ENCODE assay signal across 18 mouse cellular contexts in the genomic region with DNA sequence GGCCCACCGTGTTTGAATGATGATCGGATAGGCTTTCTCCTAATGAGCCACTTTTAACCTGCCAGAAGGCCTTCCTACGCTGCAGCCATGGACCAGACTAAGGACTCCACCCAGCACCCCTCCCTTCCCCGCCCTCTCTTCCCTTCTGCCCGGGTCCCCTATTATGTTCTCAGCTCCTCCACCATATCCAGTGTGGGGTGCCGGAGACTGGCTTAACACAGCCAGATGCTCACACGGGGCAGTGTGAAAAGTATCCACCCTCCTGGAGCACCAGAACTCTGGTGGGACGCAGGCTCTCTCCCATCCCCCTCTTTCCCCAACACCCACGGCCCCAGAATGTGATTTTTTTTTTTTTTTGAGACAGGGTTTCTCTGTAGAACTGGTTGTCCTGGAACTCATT. TPM values are rescaled to one million over a fixed set of nuclear protein-coding genes. Genes with fewer than 3 reads are reported as not detected.
A peak's percentile ranks its signal among the peaks of the same experiment; 100 is the strongest.
DNase-seq lines count a peak whose midpoint lies in the region; ATAC-seq and TF ChIP-seq lines count a peak whose summit lies in the region.
"Had no signal": no experiment of that assay in that cellular context is flagged by ENCODE, and none has a peak within 500 bp of the region (broad histone marks: within the 10 kb centered on the region; RNA-seq: fewer than 3 reads in every experiment).

No protein-coding gene starts in this region.

- 46% methylated on average over 9 of the region's 9 CpGs for WGBS in forebrain, embryonic 12.5 days
- WGBS in forebrain, embryonic 16.5 days: 44% methylated on average over 9 of the region's 9 CpGs
- 54% methylated on average over 9 of the region's 9 CpGs for WGBS in midbrain, embryonic 11.5 days
- 53% methylated on average over 9 of the region's 9 CpGs for WGBS in midbrain, embryonic 15.5 days
- WGBS in intestine, postnatal 0 days: 56% methylated on average over 9 of the region's 9 CpGs

- H3K36me3 ChIP-seq in forebrain, embryonic 12.5 days (replicated peaks): peaks cover 57% of the 10 kb centered on the region
- no peaks in the 10 kb centered on the region for H3K36me3 ChIP-seq in forebrain, embryonic 16.5 days (ENCODE audit: control insufficient read depth, insufficient read depth)
- H3K36me3 ChIP-seq in midbrain, embryonic 11.5 days (ENCODE audit: control insufficient read depth, insufficient read depth, low read length): peaks cover 26% of the 10 kb centered on the region
- H3K36me3 ChIP-seq in midbrain, embryonic 15.5 days (replicated peaks): no peaks in the 10 kb centered on the region
- H3K36me3 ChIP-seq in intestine, postnatal 0 days (ENCODE audit: control insufficient read depth, insufficient read depth): peaks cover 40% of the 10 kb centered on the region

- peaks cover 53% of the 10 kb centered on the region for H3K4me1 ChIP-seq in forebrain, embryonic 12.5 days
- H3K4me1 ChIP-seq in forebrain, embryonic 16.5 days (replicated peaks; ENCODE audit: control insufficient read depth, insufficient read depth, low read length): peaks cover 27% of the 10 kb centered on the region
- peaks cover 35% of the 10 kb centered on the region for H3K4me1 ChIP-seq in midbrain, embryonic 11.5 days (ENCODE audit: control insufficient read depth, insufficient read depth, low read length)
- H3K4me1 ChIP-seq in midbrain, embryonic 15.5 days: peaks cover 37% of the 10 kb centered on the region
- H3K4me1 ChIP-seq in intestine, postnatal 0 days (replicated peaks; ENCODE audit: control insufficient read depth, insufficient read depth, low read length): peaks cover 13% of the 10 kb centered on the region

- H3K9ac ChIP-seq in forebrain, embryonic 12.5 days: no peak overlapping the region
- no peak overlapping the region for H3K9ac ChIP-seq in forebrain, embryonic 16.5 days (replicated peaks; ENCODE audit: low read depth, low read length)
- no peak overlapping the region for H3K9ac ChIP-seq in midbrain, embryonic 11.5 days (ENCODE audit: low read length)
- H3K9ac ChIP-seq in midbrain, embryonic 15.5 days: no peak overlapping the region
- no peak overlapping the region for H3K9ac ChIP-seq in intestine, postnatal 0 days (ENCODE audit: low read depth, low read length)
- H3K9ac ChIP-seq: embryonic facial prominence, embryonic 15.5 days; lung, embryonic 14.5 days had no signal

- ATAC-seq in forebrain, embryonic 12.5 days (ENCODE audit: low FRiP score): no peak
- ATAC-seq in forebrain, embryonic 16.5 days: no peak
- ATAC-seq in midbrain, embryonic 11.5 days (ENCODE audit: low FRiP score): no peak
- no peak for ATAC-seq in midbrain, embryonic 15.5 days (replicated peaks)
- no peak for ATAC-seq in intestine, postnatal 0 days

- no peak for TF ChIP-seq CTCF in intestine, postnatal 0 days (IDR thresholded peaks at IDR 0.05; ENCODE audit: low read depth)

- peak overlapping the region; percentile 19; the same call in 1 of the 2 replicates for H3K27ac ChIP-seq in forebrain, embryonic 12.5 days
- H3K27ac ChIP-seq in forebrain, embryonic 16.5 days (ENCODE audit: low read length): no peak overlapping the region
- 0 out of 2 replicates have a peak overlapping the region, but pooled peaks have one; percentile 25 for H3K27ac ChIP-seq in midbrain, embryonic 11.5 days (ENCODE audit: low read depth, low read length)
- no peak overlapping the region for H3K27ac ChIP-seq in midbrain, embryonic 15.5 days
- H3K27ac ChIP-seq in intestine, postnatal 0 days (ENCODE audit: low read depth, low read length): peak overlapping the region; percentile 88
- H3K27ac ChIP-seq: embryonic facial prominence, embryonic 15.5 days; heart, embryonic 10.5 days had no signal

- no peaks in the 10 kb centered on the region for H3K27me3 ChIP-seq in forebrain, embryonic 12.5 days
- H3K27me3 ChIP-seq in forebrain, embryonic 16.5 days (replicated peaks; ENCODE audit: control insufficient read depth, insufficient read depth, low read length): no peaks in the 10 kb centered on the region
- H3K27me3 ChIP-seq in midbrain, embryonic 11.5 days (ENCODE audit: control insufficient read depth, insufficient read depth, low read length): no peaks in the 10 kb centered on the region
- no peaks in the 10 kb centered on the region for H3K27me3 ChIP-seq in midbrain, embryonic 15.5 days (replicated peaks)
- no peaks in the 10 kb centered on the region for H3K27me3 ChIP-seq in intestine, postnatal 0 days (replicated peaks; ENCODE audit: control insufficient read depth, insufficient read depth, low read length)
- H3K27me3 ChIP-seq: embryonic facial prominence, embryonic 15.5 days had no signal

- H3K4me3 ChIP-seq in forebrain, embryonic 12.5 days (replicated peaks): no peak overlapping the region
- H3K4me3 ChIP-seq in forebrain, embryonic 16.5 days (replicated peaks; ENCODE audit: low read length): no peak overlapping the region
- no peak overlapping the region for H3K4me3 ChIP-seq in midbrain, embryonic 11.5 days (ENCODE audit: low read depth, low read length)
- H3K4me3 ChIP-seq in midbrain, embryonic 15.5 days: no peak overlapping the region
- no peak overlapping the region for H3K4me3 ChIP-seq in intestine, postnatal 0 days (ENCODE audit: low read depth, low read length)
- H3K4me3 ChIP-seq: embryonic facial prominence, embryonic 15.5 days; heart, embryonic 10.5 days had no signal

- no peaks in the 10 kb centered on the region for H3K9me3 ChIP-seq in forebrain, embryonic 12.5 days
- H3K9me3 ChIP-seq in forebrain, embryonic 16.5 days (ENCODE audit: control insufficient read depth, low read length): no peaks in the 10 kb centered on the region
- no peaks in the 10 kb centered on the region for H3K9me3 ChIP-seq in midbrain, embryonic 11.5 days (ENCODE audit: control insufficient read depth, low read length)
- H3K9me3 ChIP-seq in midbrain, embryonic 15.5 days: no peaks in the 10 kb centered on the region
- no peaks in the 10 kb centered on the region for H3K9me3 ChIP-seq in intestine, postnatal 0 days (ENCODE audit: control insufficient read depth)
- H3K9me3 ChIP-seq: embryonic facial prominence, embryonic 15.5 days; heart, embryonic 10.5 days had no signal

- H3K4me2 ChIP-seq in forebrain, embryonic 12.5 days: no peak overlapping the region
- no peak overlapping the region for H3K4me2 ChIP-seq in forebrain, embryonic 16.5 days (ENCODE audit: low read length)
- no peak overlapping the region for H3K4me2 ChIP-seq in midbrain, embryonic 11.5 days
- no peak overlapping the region for H3K4me2 ChIP-seq in midbrain, embryonic 15.5 days
- no peak overlapping the region for H3K4me2 ChIP-seq in intestine, postnatal 0 days (replicated peaks; ENCODE audit: low read depth)
- H3K4me2 ChIP-seq: embryonic facial prominence, embryonic 15.5 days; lung, embryonic 14.5 days had no signal

- DNase-seq in midbrain, embryonic 11.5 days (ENCODE audit: low spot score, missing footprints): peak; percentile 83
- DNase-seq in adrenal gland, postnatal 4 days (ENCODE audit: low spot score in 2 of 2): no peak
- no peak for DNase-seq in layer of hippocampus, adult 11-12 months (ENCODE audit: low spot score)
- no peak for DNase-seq in embryo, embryonic 10.5 days (ENCODE audit: low spot score)
- DNase-seq: adrenal gland, postnatal 10 days; cerebellum, adult 9-10 months; gastrocnemius, postnatal 25 days; heart, postnatal 36 days; kidney, postnatal 14 days; lung, embryonic 14.5 days; spleen, adult 18-20 months; thymus, postnatal 14 days had no signal

RNA-seq across cellular contexts. Expression of a gene that starts 3.1 kb away (rescaled TPM):
- polyA plus RNA-seq in forebrain, embryonic 12.5 days (2016; fragmentation: Nextera tagmentation; extraction: Ambion mirVana): 170 and 188 TPM in 2 replicates
- 184 and 204 TPM in 2 replicates for polyA plus RNA-seq in forebrain, embryonic 16.5 days (2015; fragmentation: Nextera tagmentation; extraction: Ambion mirVana)
- 176 and 195 TPM in 2 replicates for polyA plus RNA-seq in midbrain, embryonic 11.5 days (2014; fragmentation: Nextera tagmentation; extraction: Ambion mirVana)
- 166 and 173 TPM in 2 replicates for polyA plus RNA-seq in midbrain, embryonic 15.5 days (2015; fragmentation: Nextera tagmentation; extraction: Ambion mirVana)
- polyA plus RNA-seq in intestine, postnatal 0 days (2015; fragmentation: Nextera tagmentation; extraction: Ambion mirVana): 676 and 681 TPM in 2 replicates
- 10 to 100 TPM; 93.4 to 98.6 TPM for total RNA-seq in adrenal gland, postnatal 4 days (2021)

RNA-seq across cellular contexts. Expression of a gene that starts 5.8 kb away (rescaled TPM):
- polyA plus RNA-seq in forebrain, embryonic 12.5 days (2016; fragmentation: Nextera tagmentation; extraction: Ambion mirVana): 43.7 and 46.0 TPM in 2 replicates
- polyA plus RNA-seq in forebrain, embryonic 16.5 days (2015; fragmentation: Nextera tagmentation; extraction: Ambion mirVana): 12.0 and 13.9 TPM in 2 replicates
- polyA plus RNA-seq in midbrain, embryonic 11.5 days (2014; fragmentation: Nextera tagmentation; extraction: Ambion mirVana): 25.7 and 35.8 TPM in 2 replicates
- 7.0 and 8.2 TPM in 2 replicates for polyA plus RNA-seq in midbrain, embryonic 15.5 days (2015; fragmentation: Nextera tagmentation; extraction: Ambion mirVana)
- polyA plus RNA-seq in intestine, postnatal 0 days (2015; fragmentation: Nextera tagmentation; extraction: Ambion mirVana): 13.3 and 14.0 TPM in 2 replicates
- total RNA-seq in adrenal gland, postnatal 4 days (2021): 10 to 100 TPM; 33.2 to 36.6 TPM

RNA-seq across cellular contexts. Expression of a gene that starts 22.4 kb away (rescaled TPM):
- polyA plus RNA-seq in forebrain, embryonic 12.5 days (2016; fragmentation: Nextera tagmentation; extraction: Ambion mirVana): 4.7 and 4.9 TPM in 2 replicates
- polyA plus RNA-seq in forebrain, embryonic 16.5 days (2015; fragmentation: Nextera tagmentation; extraction: Ambion mirVana): 1.9 and 3.4 TPM in 2 replicates
- polyA plus RNA-seq in midbrain, embryonic 11.5 days (2014; fragmentation: Nextera tagmentation; extraction: Ambion mirVana): 2.8 and 4.3 TPM in 2 replicates
- 2.7 and 3.3 TPM in 2 replicates for polyA plus RNA-seq in midbrain, embryonic 15.5 days (2015; fragmentation: Nextera tagmentation; extraction: Ambion mirVana)
- 4.4 and 7.3 TPM in 2 replicates for polyA plus RNA-seq in intestine, postnatal 0 days (2015; fragmentation: Nextera tagmentation; extraction: Ambion mirVana)
- 10 to 100 TPM; 49.0 to 52.1 TPM for total RNA-seq in adrenal gland, postnatal 4 days (2021)

RNA-seq across cellular contexts. Expression of a gene that starts 37.7 kb away (rescaled TPM):
- polyA plus RNA-seq in forebrain, embryonic 12.5 days (2016; fragmentation: Nextera tagmentation; extraction: Ambion mirVana): 4.2 and 5.0 TPM in 2 replicates
- polyA plus RNA-seq in forebrain, embryonic 16.5 days (2015; fragmentation: Nextera tagmentation; extraction: Ambion mirVana): 3.8 and 4.6 TPM in 2 replicates
- polyA plus RNA-seq in midbrain, embryonic 11.5 days (2014; fragmentation: Nextera tagmentation; extraction: Ambion mirVana): 6.0 and 6.4 TPM in 2 replicates
- 7.2 and 9.0 TPM in 2 replicates for polyA plus RNA-seq in midbrain, embryonic 15.5 days (2015; fragmentation: Nextera tagmentation; extraction: Ambion mirVana)
- polyA plus RNA-seq in intestine, postnatal 0 days (2015; fragmentation: Nextera tagmentation; extraction: Ambion mirVana): 58.1 and 59.0 TPM in 2 replicates
- 10 to 100 TPM; 11.9 to 13.9 TPM for total RNA-seq in adrenal gland, postnatal 4 days (2021)

RNA-seq across cellular contexts. Expression of a gene that starts 37.9 kb away (rescaled TPM):
- polyA plus RNA-seq in forebrain, embryonic 12.5 days (2016; fragmentation: Nextera tagmentation; extraction: Ambion mirVana): 42.2 and 44.2 TPM in 2 replicates
- 72.0 and 92.6 TPM in 2 replicates for polyA plus RNA-seq in forebrain, embryonic 16.5 days (2015; fragmentation: Nextera tagmentation; extraction: Ambion mirVana)
- 43.0 and 43.7 TPM in 2 replicates for polyA plus RNA-seq in midbrain, embryonic 11.5 days (2014; fragmentation: Nextera tagmentation; extraction: Ambion mirVana)
- polyA plus RNA-seq in midbrain, embryonic 15.5 days (2015; fragmentation: Nextera tagmentation; extraction: Ambion mirVana): 120 and 126 TPM in 2 replicates
- polyA plus RNA-seq in intestine, postnatal 0 days (2015; fragmentation: Nextera tagmentation; extraction: Ambion mirVana): 136 and 144 TPM in 2 replicates
- 10 to 100 TPM; 51.5 to 51.8 TPM for total RNA-seq in adrenal gland, postnatal 4 days (2021)

Comparison
In these comparisons a context has a peak if more than half of its experiments do, and no peak if none do; other contexts are left out.
1. H3K27ac ChIP-seq: peak in forebrain, embryonic 12.5 days (single experiment), midbrain, embryonic 11.5 days (single experiment) and intestine, postnatal 0 days (single experiment); none in forebrain, embryonic 16.5 days (single experiment) and midbrain, embryonic 15.5 days (single experiment).